Mouse (Mus musculus): ENCODE results near the gene Tmem266.

The Tmem266 gene

GRCm38 (mm10) chr9:55452906-55453305 is 126.2 kb downstream of the Tmem266 start:
- DNase-seq (ENCODE audit: low read depth) = no peak

DNA sequence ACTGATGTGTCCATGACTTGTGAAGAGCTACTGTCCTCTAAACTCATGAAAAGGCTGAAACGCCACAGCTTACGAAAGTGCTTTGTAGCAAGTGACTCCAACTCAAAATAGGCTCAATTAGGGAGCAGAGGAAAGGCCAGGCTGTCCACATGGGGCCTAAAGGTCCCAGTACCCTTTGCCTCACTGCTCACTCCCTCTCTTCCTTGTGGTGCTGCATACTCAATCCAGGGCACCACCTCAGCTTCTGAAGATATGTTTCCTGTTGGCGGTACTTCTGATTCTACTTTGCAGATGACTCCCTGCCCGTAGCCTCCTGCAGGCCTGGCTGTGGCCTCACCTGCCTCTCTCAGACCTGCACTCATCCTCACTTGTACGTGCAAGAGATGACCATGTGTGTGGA is 126.7 kb downstream of the Tmem266 start:
- no peak for DNase-seq (ENCODE audit: low read depth)

- DNase-seq (ENCODE audit: low read depth) = peak; percentile 65
Observed at GRCm38 (mm10) chr9:55468397-55468796, 141.7 kb downstream of the Tmem266 start.

- DNase-seq (ENCODE audit: low read depth) = peak; percentile 60
Observed at GRCm38 (mm10) chr9:55476084-55476483, 149.4 kb downstream of the Tmem266 start.

DNA sequence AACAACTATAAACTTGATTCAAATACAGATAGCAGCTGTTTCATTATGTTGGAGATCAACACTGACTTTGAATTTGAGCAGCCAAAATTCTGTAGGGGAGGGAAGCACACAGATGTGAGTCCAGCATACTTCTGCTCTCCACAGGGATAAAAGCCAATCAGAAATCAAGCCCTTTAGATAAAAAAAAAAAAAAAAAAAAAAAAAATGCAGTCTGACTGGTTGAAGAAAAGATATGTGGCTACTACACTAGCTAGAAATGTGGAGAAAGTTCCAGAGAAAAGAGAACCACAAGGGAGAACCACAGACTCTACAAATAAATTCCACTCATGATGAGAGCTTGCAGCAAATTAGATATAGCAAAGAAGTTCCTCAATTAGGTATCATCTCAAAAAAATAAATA is 152.0 kb downstream of the Tmem266 start:
- DNase-seq (ENCODE audit: low read depth) = no peak

DNA sequence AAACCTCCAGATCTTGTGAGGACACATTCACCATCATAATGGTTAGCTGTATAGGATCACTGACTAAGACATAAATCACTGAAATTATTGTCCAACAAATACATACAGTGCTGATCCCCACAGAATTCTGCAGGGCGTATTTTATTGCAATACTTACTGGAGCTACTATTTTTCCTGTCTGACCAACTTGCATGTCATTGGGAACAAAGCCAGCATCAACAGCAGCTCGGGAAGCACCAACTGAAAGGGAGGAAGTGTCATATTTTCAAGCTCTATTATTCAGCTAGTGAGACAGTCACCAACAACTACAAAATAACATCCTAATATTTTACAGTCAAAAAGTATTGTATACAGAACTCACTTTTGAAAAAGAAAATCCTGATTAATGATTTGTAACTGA is 155.4 kb downstream of the Tmem266 start:
- peak; percentile 15 for DNase-seq (ENCODE audit: low read depth)
